Comparison of ENCODE assay signal across 11 mouse cellular contexts in genomic region chr16:31526711-31527344, GRCm38 (mm10).
A peak's percentile ranks its signal among the peaks of the same experiment; 100 is the strongest.
DNase-seq lines count a peak whose midpoint lies in the region; ATAC-seq and TF ChIP-seq lines count a peak whose summit lies in the region.
"Had no signal": no experiment of that assay in that cellular context is flagged by ENCODE, and none has a peak within 500 bp of the region (broad histone marks: within the 10 kb centered on the region; RNA-seq: fewer than 3 reads in every experiment).

No protein-coding gene starts in this region.

- no peak overlapping the region for H3K27ac ChIP-seq in heart, postnatal 0 days (ENCODE audit: low read depth)
- H3K27ac ChIP-seq in heart, embryonic 11.5 days (ENCODE audit: low read depth, low read length), result no peak overlapping the region
- H3K27ac ChIP-seq: heart, embryonic 15.5 days; limb, embryonic 15.5 days had no signal

- DNase-seq in heart, postnatal 0 days (ENCODE audit: low spot score), result peak; percentile 28
- DNase-seq in right cerebral cortex, postnatal 4 days, result peak; percentile 42
- no peak for DNase-seq in right cerebral cortex, postnatal 25 days
- DNase-seq in cerebellum, adult 8-10 months, result peak; percentile 52
- peak; percentile 15 to 56 for DNase-seq in lung, postnatal 4 days
- no peak for DNase-seq in spleen, postnatal 14 days (ENCODE audit: low spot score in 2 of 2)

- no peak overlapping the region for H3K4me2 ChIP-seq in heart, postnatal 0 days (ENCODE audit: low read depth, low read length)
- H3K4me2 ChIP-seq in heart, embryonic 11.5 days, result no peak overlapping the region
- H3K4me2 ChIP-seq: heart, embryonic 15.5 days; limb, embryonic 15.5 days had no signal

- H3K4me3 ChIP-seq in heart, postnatal 0 days (ENCODE audit: low read depth, low read length), result no peak overlapping the region
- H3K4me3 ChIP-seq in heart, embryonic 11.5 days (ENCODE audit: low read depth, low read length), result no peak overlapping the region
- H3K4me3 ChIP-seq: heart, embryonic 15.5 days; limb, embryonic 15.5 days had no signal

- H3K9ac ChIP-seq in heart, postnatal 0 days (replicated peaks; ENCODE audit: low read depth, low read length), result no peak overlapping the region
- H3K9ac ChIP-seq in heart, embryonic 11.5 days (ENCODE audit: low read depth, low read length), result no peak overlapping the region
- H3K9ac ChIP-seq: heart, embryonic 15.5 days; limb, embryonic 15.5 days had no signal

- no peaks in the 10 kb centered on the region for H3K4me1 ChIP-seq in heart, postnatal 0 days (ENCODE audit: control insufficient read depth, insufficient read depth)
- no peaks in the 10 kb centered on the region for H3K4me1 ChIP-seq in heart, embryonic 11.5 days (ENCODE audit: control insufficient read depth, insufficient read depth, low read length)
- H3K4me1 ChIP-seq: heart, embryonic 15.5 days had no signal

- H3K9me3 ChIP-seq in heart, postnatal 0 days (replicated peaks; ENCODE audit: control insufficient read depth, low read length), result no peaks in the 10 kb centered on the region
- H3K9me3 ChIP-seq in heart, embryonic 11.5 days (replicated peaks; ENCODE audit: control insufficient read depth, low read length), result no peaks in the 10 kb centered on the region
- H3K9me3 ChIP-seq: heart, embryonic 15.5 days; limb, embryonic 15.5 days had no signal

- ATAC-seq in heart, postnatal 0 days (ENCODE audit: insufficient read depth, low read depth), result no peak
- no peak for ATAC-seq in heart, embryonic 11.5 days (replicated peaks; ENCODE audit: insufficient number of reproducible peaks, low FRiP score, low TSS enrichment)
- ATAC-seq in megakaryocyte progenitor cell, adult 5-6 weeks (replicated peaks; ENCODE audit: poor library complexity), result no peak
- ATAC-seq: midbrain, embryonic 16.5 days had no signal

- no peaks in the 10 kb centered on the region for H3K27me3 ChIP-seq in heart, postnatal 0 days (ENCODE audit: control insufficient read depth, insufficient read depth, low read length)
- no peaks in the 10 kb centered on the region for H3K27me3 ChIP-seq in heart, embryonic 11.5 days (ENCODE audit: control insufficient read depth, insufficient read depth, low read length)
- H3K27me3 ChIP-seq: heart, embryonic 15.5 days; limb, embryonic 15.5 days had no signal

- no peak for TF ChIP-seq CTCF in heart, postnatal 0 days (IDR thresholded peaks at IDR 0.05; ENCODE audit: low read depth)

- no peak for TF ChIP-seq EP300 in heart, postnatal 0 days (IDR thresholded peaks at IDR 0.05; ENCODE audit: low read depth)

- no peaks in the 10 kb centered on the region for H3K36me3 ChIP-seq in heart, postnatal 0 days (replicated peaks; ENCODE audit: control insufficient read depth, insufficient read depth, low read length)
- no peaks in the 10 kb centered on the region for H3K36me3 ChIP-seq in heart, embryonic 11.5 days (ENCODE audit: control insufficient read depth, insufficient read depth, low read length)
- H3K36me3 ChIP-seq: heart, embryonic 15.5 days; limb, embryonic 15.5 days had no signal

- 64% methylated on average over 10 of the region's 10 CpGs for WGBS in heart, postnatal 0 days
- 68% methylated on average over 10 of the region's 10 CpGs for WGBS in heart, embryonic 11.5 days (ENCODE audit: insufficient replicate concordance)

Comparison
In these comparisons a context has a peak if more than half of its experiments do, and no peak if none do; other contexts are left out.
1. DNase-seq: peak in heart, postnatal 0 days (single experiment), right cerebral cortex, postnatal 4 days (single experiment), cerebellum, adult 8-10 months (single experiment) and lung, postnatal 4 days (2 of 2); none in right cerebral cortex, postnatal 25 days (single experiment) and spleen, postnatal 14 days (0 of 2).